Mouse (Mus musculus) embryonic facial prominence, embryonic 11.5 days (tissue): ENCODE data around the gene Zfp664. TPM values are rescaled to one million over a fixed set of nuclear protein-coding genes. Genes with fewer than 3 reads are reported as not detected.

Source experiments
- polyA plus RNA-seq: library from polyadenylated mRNA; unstranded; fragments of >200 nt; fragmentation: Nextera tagmentation; extraction: Ambion mirVana; gene quantifications from 2 replicates; pipeline ENCODE4 v1.2.1, GENCODE M21; 2014

Gene Zfp664
- polyA plus RNA-seq, 1 experiment from 2014 or later, result 126 TPM

Other genes with a start within 250 kb of the Zfp664 start
- 40.0 and 40.4 TPM in 2 replicates for gene Atp6v0a2, start 234.1 kb upstream of the Zfp664 start, polyA plus RNA-seq
- gene Dnah10, start 137.6 kb upstream of the Zfp664 start, polyA plus RNA-seq, result 0.01 TPM in 1 of 2 replicates, not detected in the other
- 13.2 and 14.4 TPM in 2 replicates for gene Ccdc92, start 267 bp upstream of the Zfp664 start, polyA plus RNA-seq
- 7.2 and 10.3 TPM in 2 replicates for gene Rflna, start 140.5 kb downstream of the Zfp664 start, polyA plus RNA-seq